Mouse (Mus musculus) left cerebral cortex, postnatal 36 days (tissue): ENCODE results near the gene Gm17655. TPM values are rescaled to one million over a fixed set of nuclear protein-coding genes. Genes with fewer than 3 reads are reported as not detected.
A peak's percentile ranks its signal among the peaks of the same experiment; 100 is the strongest.
"Not testable (repeated sequence)": the region's sequence is repeated elsewhere in the genome, so short reads cannot be mapped to it uniquely, and the experiment has no call there.

Source experiments
- DNase-seq, 2 experiments: peaks; one replicate each; pipeline ENCODE4 v3.0.0; 2021 to 2022; ENCODE audit warnings: low spot score in 2 of 2, mixed read lengths in 1 of 2
- intact Hi-C: fragments of 180-260 bp; cut with DNase I; formaldehyde crosslinking; loops from one replicate; pipeline ENCODE4 v1.15.1; 2025
- total RNA-seq, 2 experiments: library from RNA; stranded (reverse); gene quantifications; 2 replicates each; pipeline ENCODE4 v1.2.3; 2021

Gene Gm17655
- total RNA-seq, 2 experiments from 2014 or later = 7.2 to 7.6 TPM

DNA sequence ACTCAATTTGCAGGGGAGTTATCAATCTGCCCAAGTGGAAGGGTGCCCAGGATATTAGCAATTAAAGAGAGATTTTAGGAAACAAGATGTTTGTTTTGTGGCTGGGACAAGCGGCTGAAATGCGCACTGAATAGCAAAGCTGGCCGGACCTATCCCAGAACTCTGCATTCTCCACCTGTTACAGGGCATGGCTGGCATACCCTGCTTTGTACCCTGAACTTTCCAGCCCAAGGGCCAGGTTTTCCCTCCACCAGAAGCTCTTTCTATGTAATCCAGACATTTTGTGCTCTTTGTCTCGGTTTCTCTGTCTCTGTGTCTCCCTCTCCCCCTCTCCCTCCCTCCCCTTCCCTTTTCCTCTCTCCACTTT is 22.5 kb upstream of the Gm17655 start:
- intact Hi-C loops = loop anchor here (1.0 to 2.0 kb wide), 2 partner anchors 12 to 36 kb away; no protein-coding TSS in a partner anchor
- DNase-seq = no peak

DNA sequence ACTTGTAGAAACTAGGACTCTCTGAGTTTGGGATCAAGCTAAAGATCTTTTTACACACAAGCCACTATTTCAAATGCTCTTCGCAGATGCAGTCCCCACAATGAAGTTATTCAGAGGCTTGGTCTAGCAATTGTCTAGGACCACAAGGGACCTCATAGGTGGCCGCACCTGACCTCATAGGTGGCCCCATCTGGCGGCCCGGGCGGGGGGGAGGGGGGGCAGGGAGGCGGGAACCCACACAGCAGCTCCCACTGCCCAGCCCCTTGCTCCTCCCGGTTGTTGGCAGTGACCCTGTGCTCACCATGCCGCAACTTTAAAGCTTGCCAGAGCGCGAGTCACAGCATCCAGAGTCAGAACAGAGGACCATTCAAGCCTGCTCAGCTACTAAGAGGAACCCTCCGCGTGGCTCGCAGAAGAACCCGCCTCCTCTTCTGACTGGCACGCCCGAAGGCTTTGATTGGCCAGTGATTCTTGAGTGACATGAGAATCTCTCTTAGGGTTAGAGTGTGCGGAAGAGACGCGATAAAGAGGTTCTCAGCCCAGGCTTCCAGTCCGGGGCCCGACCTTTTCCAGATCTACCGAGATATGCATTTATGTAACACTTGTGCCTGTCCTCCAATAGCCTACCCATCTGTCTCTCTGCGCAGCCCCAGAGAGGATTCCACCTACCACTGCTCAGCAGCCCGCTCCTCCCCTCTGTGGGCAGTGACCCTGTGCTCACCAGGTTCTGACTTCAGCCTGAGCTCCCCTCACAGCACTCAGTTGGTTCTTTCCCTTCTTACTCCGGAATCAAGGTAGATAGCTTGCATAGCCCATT is 21.9 kb upstream of the Gm17655 start, which contains the start of gene Gm35315:
Gm35315 (minus strand) TSS at position 391 of the 817 bp plus-strand sequence.
- intact Hi-C loops = loop anchor here (2.0 kb wide), 1 partner anchor 35 kb away; no protein-coding TSS in a partner anchor
- peak; percentile 83 to 86 for DNase-seq

DNA sequence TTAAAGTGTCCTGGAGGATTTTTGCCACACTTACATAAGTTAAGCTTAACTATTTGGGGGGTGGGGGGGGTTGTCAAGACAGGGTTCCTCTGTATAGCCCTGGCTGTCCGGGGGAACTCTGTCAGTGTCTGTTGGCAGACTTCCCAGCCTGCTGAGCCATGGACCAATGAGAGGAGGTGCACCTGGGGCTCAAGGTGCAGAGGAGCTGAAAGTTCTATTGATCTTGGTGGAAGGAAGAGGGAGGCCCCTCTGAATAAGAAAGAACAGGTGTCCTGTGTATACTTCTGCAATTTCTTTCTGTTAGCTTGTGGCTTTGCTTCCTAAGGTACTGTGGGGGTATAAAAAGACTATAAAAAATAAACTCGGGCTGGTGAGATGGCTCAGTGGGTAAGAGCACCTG is 19.2 kb upstream of the Gm17655 start:
- intact Hi-C loops = no loop called here
- DNase-seq = no peak

DNA sequence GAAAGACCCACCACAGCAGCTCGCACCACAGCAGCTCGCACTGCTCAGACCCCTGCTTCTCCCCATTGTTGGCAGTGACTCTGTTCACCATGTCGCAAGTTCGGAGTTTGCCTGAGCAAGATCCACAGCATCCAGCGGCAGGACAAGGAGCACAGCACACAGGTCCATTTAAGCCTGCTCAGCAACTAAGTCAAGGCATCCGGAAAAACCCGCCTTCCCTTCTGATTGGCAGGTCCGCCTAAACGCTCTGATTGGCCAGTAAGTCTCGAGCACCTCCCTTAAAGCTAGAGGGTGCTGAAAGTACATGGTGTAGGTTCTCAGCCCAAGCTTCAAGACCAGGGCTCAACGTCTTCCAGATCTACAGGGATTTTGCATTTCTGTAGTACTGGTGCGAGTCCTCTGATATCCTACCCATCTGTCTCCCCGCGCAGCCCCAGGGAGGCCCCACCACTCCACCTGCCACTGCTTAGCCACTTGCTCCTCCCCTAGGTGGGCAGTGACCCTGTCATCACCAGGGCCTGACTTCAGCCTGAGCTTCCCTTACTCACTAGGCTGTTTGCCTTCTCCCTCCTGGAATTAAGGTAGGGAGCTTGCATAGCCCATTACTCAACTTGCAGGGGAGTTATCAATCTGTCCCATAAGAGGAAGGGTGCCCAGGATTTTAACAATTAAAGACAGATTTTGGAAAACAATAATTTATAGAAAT is 14.0 kb upstream of the Gm17655 start:
- no peak for DNase-seq
- intact Hi-C loops = no loop called here

DNA sequence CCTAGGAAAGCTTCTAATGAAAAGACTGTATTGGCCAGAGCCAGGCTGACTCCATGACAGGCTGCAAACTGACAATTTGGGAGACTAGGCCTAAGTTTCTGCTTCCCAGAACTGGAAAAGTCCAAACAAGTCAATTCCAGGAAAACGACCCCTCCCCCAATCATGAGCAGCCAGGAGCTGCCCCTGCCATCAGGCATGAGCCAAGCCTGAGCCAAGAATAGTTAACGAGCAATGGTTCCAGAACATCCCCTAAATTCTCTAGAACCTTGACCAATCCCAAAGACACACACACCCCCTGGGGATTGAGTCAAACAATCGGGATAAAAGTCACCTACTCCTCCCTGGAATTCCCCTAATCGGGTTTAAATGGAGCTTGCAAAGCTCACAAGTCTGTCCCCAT is 10.6 kb upstream of the Gm17655 start:
- intact Hi-C loops = no loop called here
- no peak for DNase-seq

DNA sequence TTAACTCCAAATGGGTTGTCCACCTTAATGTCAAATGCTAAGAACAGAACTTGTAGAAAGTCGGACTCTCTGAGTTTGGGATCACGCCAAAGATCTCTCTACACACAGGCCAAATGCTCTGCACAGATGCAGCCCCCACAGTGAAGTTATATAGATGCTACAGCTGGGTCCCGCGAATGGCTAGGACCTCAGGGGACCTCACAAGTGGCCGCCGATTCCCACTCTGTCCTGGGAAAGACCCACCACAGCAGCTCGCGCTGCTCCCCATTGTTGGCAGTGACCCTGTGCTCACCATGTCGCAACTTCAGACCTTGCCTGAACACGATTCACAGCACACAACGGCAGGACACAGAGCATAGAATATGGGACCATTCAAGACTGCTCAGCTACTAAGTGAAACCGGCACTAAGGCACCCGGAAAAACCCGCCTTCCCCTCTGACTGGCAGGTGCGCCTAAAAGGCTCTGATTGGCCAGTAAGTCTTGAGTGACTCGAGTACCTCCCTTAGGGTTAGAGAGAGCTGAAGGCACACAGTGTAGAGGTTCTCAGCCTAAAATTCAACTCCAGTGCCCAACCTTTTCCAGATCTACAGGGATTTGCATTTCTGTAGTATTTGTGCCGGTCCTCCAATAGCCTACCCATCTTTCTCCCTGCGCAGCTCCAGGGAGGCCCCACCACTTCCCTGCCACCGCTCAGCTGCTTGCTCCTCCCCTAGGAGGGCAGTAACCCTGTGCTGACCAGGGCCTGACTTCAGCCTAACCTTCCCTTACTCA is 14.5 kb downstream of the Gm17655 start:
- intact Hi-C loops = loop anchor here (2.0 kb wide), 1 partner anchor 37 kb away; the partner anchor contains the start of gene Gm35315
- DNase-seq = peak; percentile 80

DNA sequence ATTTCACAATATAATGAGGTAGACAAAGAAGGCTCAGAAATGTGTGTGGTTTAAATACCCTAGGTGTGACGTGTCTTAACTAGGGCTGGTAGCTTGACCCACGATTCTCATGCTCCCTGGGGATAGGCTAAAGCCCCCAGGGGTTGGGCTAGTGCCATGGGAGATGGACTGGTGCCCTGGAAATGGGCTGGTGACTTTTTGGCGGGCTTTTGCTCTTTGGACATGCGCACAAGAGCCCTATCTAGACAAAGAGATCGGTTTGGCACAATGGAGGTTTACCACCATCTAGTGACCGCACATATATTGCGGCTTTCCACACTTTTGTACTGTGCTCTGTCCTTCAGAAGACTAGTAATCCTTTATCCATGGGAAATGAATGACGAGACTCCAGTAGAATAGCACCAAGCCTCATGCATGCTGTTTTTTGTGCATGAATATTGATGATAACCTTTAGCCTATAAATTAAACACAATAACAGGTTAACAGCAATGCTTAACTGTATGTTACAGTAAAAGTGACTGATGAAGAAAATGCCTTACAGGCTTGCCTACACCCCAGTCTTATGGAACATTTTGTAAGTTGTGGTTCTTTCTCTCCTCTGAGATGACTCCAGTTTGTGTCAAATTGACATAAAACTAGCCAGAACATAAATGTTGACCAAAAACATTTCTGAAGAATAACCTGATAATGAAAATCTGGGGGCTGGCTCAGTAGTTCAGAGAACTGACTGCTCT is 48.5 kb downstream of the Gm17655 start:
- intact Hi-C loops = loop anchor here (5.0 kb wide), 1 partner anchor 517 kb away; no protein-coding TSS in a partner anchor
- peak; percentile 19 to 41 for DNase-seq

DNA sequence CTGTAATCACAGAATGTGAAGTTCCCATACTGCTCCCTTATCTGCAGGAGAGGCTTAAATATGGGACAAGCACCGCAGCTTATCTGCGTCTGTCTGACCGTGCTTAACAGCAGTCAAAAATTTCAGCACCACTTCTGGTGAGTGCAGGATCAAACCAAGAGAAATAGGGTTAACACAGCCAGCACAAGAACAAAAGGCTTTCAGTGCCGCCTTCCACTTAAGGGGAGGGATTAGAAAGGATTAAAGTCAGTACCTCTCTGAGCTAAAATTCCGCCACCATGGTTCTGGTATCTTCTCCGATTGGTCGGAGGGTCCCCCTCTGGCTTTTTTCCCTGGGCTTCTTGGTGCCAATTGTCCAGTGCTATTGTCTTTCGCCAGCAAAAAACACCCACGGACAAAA is 49.0 kb downstream of the Gm17655 start:
- intact Hi-C loops = loop anchor here (5.0 kb wide), 1 partner anchor 516 kb away; no protein-coding TSS in a partner anchor
- no peak for DNase-seq

DNA sequence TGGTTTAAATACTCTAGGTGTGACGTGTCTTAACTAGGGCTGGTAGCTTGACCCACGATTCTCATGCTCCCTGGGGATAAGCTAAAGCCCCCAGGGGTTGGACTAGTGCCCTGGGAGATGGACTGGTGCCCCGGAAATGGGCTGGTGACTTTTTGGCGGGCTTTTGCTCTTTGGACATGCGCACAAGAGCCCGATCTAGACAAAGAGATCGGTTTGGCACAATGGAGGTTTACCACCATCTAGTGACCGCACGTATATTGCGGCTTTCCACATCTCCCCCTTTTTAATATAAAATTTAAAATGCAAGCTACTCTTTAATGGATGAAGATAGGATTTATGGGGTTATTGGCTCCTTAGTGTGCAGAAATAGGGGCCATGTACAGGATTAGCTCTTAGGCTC is 56.5 kb downstream of the Gm17655 start:
- DNase-seq, intact Hi-C loops: not testable (repeated sequence)

Other genes starting within 250 kb of the Gm17655 start
- gene Gm15446, start 149.1 kb downstream of the Gm17655 start, total RNA-seq = 10 to 100 TPM; 28.0 to 43.1 TPM
- 10 to 100 TPM; 40.8 to 61.3 TPM for gene Zfp932, start 76.0 kb downstream of the Gm17655 start, total RNA-seq
- under 1 TPM; 0.48 to 0.72 TPM for gene Gm35315, start 21.9 kb upstream of the Gm17655 start, total RNA-seq
- 10 to 100 TPM; 11.1 to 12.0 TPM for gene Plcxd1, start 27.5 kb upstream of the Gm17655 start, total RNA-seq
- gene Gtpbp6, start 35.7 kb upstream of the Gm17655 start, total RNA-seq = 10 to 100 TPM; 85.4 to 88.5 TPM
- gene Zfp605, start 37.6 kb upstream of the Gm17655 start, total RNA-seq = 10 to 100 TPM; 15.4 to 18.8 TPM
- gene Chfr, start 63.3 kb upstream of the Gm17655 start, total RNA-seq = 10 to 100 TPM; 42.5 to 62.2 TPM
- gene Golga3, start 104.2 kb upstream of the Gm17655 start, total RNA-seq = 10 to 100 TPM; 42.0 to 46.7 TPM
- 10 to 100 TPM; 37.1 to 37.2 TPM for gene Ankle2, start 158.5 kb upstream of the Gm17655 start, total RNA-seq
- 10 to 100 TPM; 61.0 to 68.1 TPM for gene Pgam5, start 197.4 kb upstream of the Gm17655 start, total RNA-seq
- 1 to 10 TPM; 6.9 to 8.5 TPM for gene Pxmp2, start 213.7 kb upstream of the Gm17655 start, total RNA-seq
- 1 to 10 TPM; 1.0 to 1.5 TPM for gene Pole, start 213.8 kb upstream of the Gm17655 start, total RNA-seq